11 mouse cellular contexts compared by ENCODE assay signal in genomic region chr17:73891590-73891989, GRCm38 (mm10). TPM values are rescaled to one million over a fixed set of nuclear protein-coding genes. Genes with fewer than 3 reads are reported as not detected.
DNase-seq lines count a peak whose midpoint lies in the region; ATAC-seq and TF ChIP-seq lines count a peak whose summit lies in the region.
"Had no signal": no experiment of that assay in that cellular context is flagged by ENCODE, and none has a peak within 500 bp of the region (broad histone marks: within the 10 kb centered on the region; RNA-seq: fewer than 3 reads in every experiment).

No protein-coding gene starts in this region.

- DNase-seq in embryonic facial prominence, embryonic 11.5 days (ENCODE audit: low spot score), result peak; percentile 11
- no peak for DNase-seq in embryonic facial prominence, embryonic 10.5 days (ENCODE audit: low spot score)
- no peak for DNase-seq in liver, postnatal 0 days
- DNase-seq in liver (no peak), adipocyte (ENCODE audit: low spot score) (peak; percentile 69)
- peak; percentile 54 for DNase-seq in splenic B cell, adult 2 months (ENCODE audit: low read depth, low spot score)
- DNase-seq in cerebellum, adult 2 months, result no peak
- DNase-seq: cerebellum, adult 11 months had no signal

- H3K27ac ChIP-seq in embryonic facial prominence, embryonic 11.5 days (replicated peaks; ENCODE audit: low read depth, low read length), result no peak overlapping the region
- H3K27ac ChIP-seq in embryonic facial prominence, embryonic 10.5 days (replicated peaks), result no peak overlapping the region
- no peak overlapping the region for H3K27ac ChIP-seq in liver, postnatal 0 days (ENCODE audit: low read depth)
- no peak overlapping the region for H3K27ac ChIP-seq in cerebellum, adult 2 months (ENCODE audit: insufficient read depth, low read length)
- H3K27ac ChIP-seq: neural tube, embryonic 13.5 days had no signal

- TF ChIP-seq EP300 in liver, postnatal 0 days (IDR thresholded peaks at IDR 0.05; ENCODE audit: low read depth), result no peak

- H3K27me3 ChIP-seq in embryonic facial prominence, embryonic 11.5 days (ENCODE audit: control insufficient read depth, insufficient read depth, low read length), result no peaks in the 10 kb centered on the region
- no peaks in the 10 kb centered on the region for H3K27me3 ChIP-seq in embryonic facial prominence, embryonic 10.5 days (replicated peaks; ENCODE audit: low read depth, poor library complexity, severe bottlenecking)
- no peaks in the 10 kb centered on the region for H3K27me3 ChIP-seq in liver, postnatal 0 days (ENCODE audit: insufficient read depth, low read length)
- no peaks in the 10 kb centered on the region for H3K27me3 ChIP-seq in splenic B cell, adult 2 months (ENCODE audit: control insufficient read depth, insufficient read depth, low read length, poor library complexity, severe bottlenecking)
- no peaks in the 10 kb centered on the region for H3K27me3 ChIP-seq in cerebellum, adult 2 months (ENCODE audit: control insufficient read depth, insufficient read depth, low read length)
- H3K27me3 ChIP-seq: neural tube, embryonic 13.5 days had no signal

- WGBS in embryonic facial prominence, embryonic 11.5 days, result 85% methylated on average over 1 of the region's 1 CpGs
- 90% methylated on average over 1 of the region's 1 CpGs for WGBS in embryonic facial prominence, embryonic 10.5 days
- 57% methylated on average over 1 of the region's 1 CpGs for WGBS in liver, postnatal 0 days (ENCODE audit: insufficient replicate concordance)
- WGBS in cerebellum, adult 2 months, result 83% methylated on average over 1 of the region's 1 CpGs

- H3K9ac ChIP-seq in embryonic facial prominence, embryonic 11.5 days (replicated peaks; ENCODE audit: low read length), result no peak overlapping the region
- H3K9ac ChIP-seq in liver, postnatal 0 days (replicated peaks), result no peak overlapping the region
- H3K9ac ChIP-seq: neural tube, embryonic 13.5 days had no signal

- TF ChIP-seq CTCF in liver, postnatal 0 days (IDR thresholded peaks at IDR 0.05; ENCODE audit: low read depth), result peak; percentile 57
- no peak for TF ChIP-seq CTCF in cerebellum, adult 2 months (IDR thresholded peaks at IDR 0.05; ENCODE audit: borderline replicate concordance, insufficient read depth, low read depth, low read length)

- TF ChIP-seq POLR2A in cerebellum, adult 2 months (IDR thresholded peaks at IDR 0.05; ENCODE audit: borderline replicate concordance, insufficient read depth, low read length), result no peak

- no peaks in the 10 kb centered on the region for H3K36me3 ChIP-seq in embryonic facial prominence, embryonic 11.5 days (replicated peaks; ENCODE audit: control insufficient read depth, insufficient read depth, low read depth, low read length)
- no peaks in the 10 kb centered on the region for H3K36me3 ChIP-seq in embryonic facial prominence, embryonic 10.5 days (replicated peaks)
- H3K36me3 ChIP-seq in liver, postnatal 0 days (replicated peaks; ENCODE audit: insufficient read depth, low read length), result no peaks in the 10 kb centered on the region
- no peaks in the 10 kb centered on the region for H3K36me3 ChIP-seq in splenic B cell, adult 2 months (ENCODE audit: control insufficient read depth, insufficient read depth, low read length, poor library complexity, severe bottlenecking)
- H3K36me3 ChIP-seq: G1E; neural tube, embryonic 13.5 days had no signal

- H3K4me3 ChIP-seq in embryonic facial prominence, embryonic 11.5 days (ENCODE audit: low read depth, low read length), result no peak overlapping the region
- no peak overlapping the region for H3K4me3 ChIP-seq in embryonic facial prominence, embryonic 10.5 days
- no peak overlapping the region for H3K4me3 ChIP-seq in liver, postnatal 0 days (ENCODE audit: low read depth, low read length)
- H3K4me3 ChIP-seq in cerebellum, adult 2 months (replicated peaks; ENCODE audit: insufficient read depth, low read depth, low read length), result no peak overlapping the region
- H3K4me3 ChIP-seq: neural tube, embryonic 13.5 days had no signal

- H3K4me1 ChIP-seq in embryonic facial prominence, embryonic 11.5 days (ENCODE audit: control insufficient read depth, insufficient read depth, low read length), result no peaks in the 10 kb centered on the region
- no peaks in the 10 kb centered on the region for H3K4me1 ChIP-seq in embryonic facial prominence, embryonic 10.5 days
- no peaks in the 10 kb centered on the region for H3K4me1 ChIP-seq in liver, postnatal 0 days (ENCODE audit: insufficient read depth)
- no peaks in the 10 kb centered on the region for H3K4me1 ChIP-seq in cerebellum, adult 2 months (ENCODE audit: control insufficient read depth, insufficient read depth, low read length)
- H3K4me1 ChIP-seq: neural tube, embryonic 13.5 days had no signal

- no peak overlapping the region for H3K4me2 ChIP-seq in embryonic facial prominence, embryonic 11.5 days (ENCODE audit: low read depth, low read length)
- H3K4me2 ChIP-seq in liver, postnatal 0 days (ENCODE audit: low read depth, low read length), result no peak overlapping the region
- H3K4me2 ChIP-seq: neural tube, embryonic 13.5 days had no signal

- ATAC-seq in embryonic facial prominence, embryonic 11.5 days (replicated peaks; ENCODE audit: insufficient number of reproducible peaks, low FRiP score, low TSS enrichment, low read depth), result no peak
- ATAC-seq in liver, postnatal 0 days, result no peak
- ATAC-seq in inflammation-experienced regulatory T-cells, adult 6 months, result no peak

- H3K9me3 ChIP-seq in embryonic facial prominence, embryonic 11.5 days (replicated peaks; ENCODE audit: control insufficient read depth, low read length), result no peaks in the 10 kb centered on the region
- no peaks in the 10 kb centered on the region for H3K9me3 ChIP-seq in embryonic facial prominence, embryonic 10.5 days
- no peaks in the 10 kb centered on the region for H3K9me3 ChIP-seq in liver, postnatal 0 days (ENCODE audit: low read length)
- H3K9me3 ChIP-seq: neural tube, embryonic 13.5 days had no signal

RNA-seq across cellular contexts. Expression of gene Xdh, which starts 58.4 kb away (rescaled TPM):
- polyA plus RNA-seq in embryonic facial prominence, embryonic 11.5 days (2014; fragmentation: Nextera tagmentation; extraction: Ambion mirVana), result 0.17 and 0.46 TPM in 2 replicates
- polyA plus RNA-seq in embryonic facial prominence, embryonic 10.5 days (2016; fragmentation: Nextera tagmentation; extraction: Ambion mirVana), result 0.06 and 0.26 TPM in 2 replicates
- 5.8 and 7.0 TPM in 2 replicates for polyA plus RNA-seq in liver, postnatal 0 days (2015; fragmentation: Nextera tagmentation; extraction: Ambion mirVana)
- 10 to 100 TPM; 15.8 to 38.5 (median 37.1) TPM for polyA plus RNA-seq in inflammation-experienced regulatory T-cells, adult 6 months (2017; shearing (Covaris generic))
- 4.6 and 5.1 TPM in 2 replicates for polyA plus RNA-seq in cerebellum, adult 2 months (2012; rRNA removed)
- polyA plus RNA-seq: G1E had no signal

Comparison
In these comparisons a context has a peak if more than half of its experiments do, and no peak if none do; other contexts are left out.
1. DNase-seq: peak in embryonic facial prominence, embryonic 11.5 days (single experiment), adipocyte (single experiment) and splenic B cell, adult 2 months (single experiment); none in embryonic facial prominence, embryonic 10.5 days (single experiment), liver, postnatal 0 days (single experiment), liver (single experiment) and cerebellum, adult 2 months (0 of 2).